Mouse (Mus musculus) thymus, adult 2 months (tissue): ENCODE results near the gene Nlrp14.

Source experiments
- CTCF ChIP-seq: fragments of 200-500 bp; IDR thresholded peaks from 2 replicates; pipeline ENCODE4 v1.5.1; 2012; ENCODE audit warnings: mild to moderate bottlenecking, control low read depth, low read length, moderate library complexity, borderline replicate concordance; ENCODE audit not compliant: control insufficient read depth, poor library complexity, insufficient read depth; ENCODE audit errors: extremely low read depth
- POLR2A ChIP-seq: fragments of 200-500 bp; IDR thresholded peaks from 2 replicates; pipeline ENCODE4 v1.6.1; 2012; ENCODE audit warnings: mild to moderate bottlenecking, low read length, control low read depth, moderate library complexity; ENCODE audit not compliant: control insufficient read depth, poor library complexity, insufficient read depth; ENCODE audit errors: extremely low read depth

DNA sequence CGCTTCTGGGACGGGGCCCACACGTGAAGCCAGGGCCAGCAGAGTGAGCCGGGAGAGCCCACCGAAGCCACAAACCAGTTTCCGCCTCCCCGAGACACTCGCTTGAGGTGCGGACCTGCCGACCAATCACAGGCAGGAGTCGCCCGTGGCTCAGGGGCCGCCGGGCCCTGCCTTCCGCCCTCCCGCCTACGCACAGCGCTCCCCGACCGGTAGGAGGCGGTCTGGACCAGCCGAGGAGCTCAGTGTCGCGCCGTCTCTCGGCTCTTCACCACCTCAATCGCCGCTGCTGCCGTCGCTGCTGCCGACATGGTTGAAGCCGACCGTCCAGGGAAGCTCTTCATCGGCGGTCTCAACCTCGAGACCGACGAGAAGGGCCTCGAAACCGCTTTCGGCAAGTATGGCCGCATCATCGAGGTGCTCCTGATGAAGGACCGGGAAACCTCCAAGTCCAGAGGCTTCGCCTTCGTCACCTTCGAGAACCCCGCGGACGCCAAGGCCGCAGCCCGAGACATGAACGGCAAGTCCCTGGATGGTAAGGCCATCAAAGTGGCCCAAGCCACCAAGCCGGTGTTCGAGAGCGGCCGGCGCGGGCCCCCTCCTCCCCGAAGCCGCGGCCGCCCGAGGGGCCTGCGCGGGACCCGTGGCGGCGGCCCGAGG lies 42.5 kb downstream of the Nlrp14 start, which contains the start of gene Rbmxl2:
- TF ChIP-seq CTCF = no peak
- TF ChIP-seq POLR2A = no peak
